Comparison of ENCODE assay signal across 9 mouse cellular contexts in the genomic region with DNA sequence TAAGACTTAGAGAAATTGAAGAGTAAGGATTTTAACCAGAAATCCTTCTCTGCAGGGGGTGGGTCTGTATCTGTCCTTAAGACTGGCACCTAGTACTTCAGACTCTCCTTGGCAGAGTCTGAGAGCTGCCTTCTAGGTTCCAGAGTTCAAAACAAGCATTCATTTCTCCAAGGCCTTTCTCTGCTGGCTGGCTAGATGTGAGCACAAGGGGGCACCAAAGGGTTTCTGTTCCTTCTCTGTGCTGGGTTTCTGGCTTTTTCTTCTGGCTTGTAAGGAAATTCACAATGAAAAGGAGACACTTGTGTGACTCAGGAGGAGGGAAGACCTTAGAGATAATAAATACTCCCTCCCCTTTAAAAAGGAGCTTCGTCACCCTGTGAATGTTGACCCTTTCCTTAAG.
DNase-seq lines count a peak whose midpoint lies in the region; TF ChIP-seq lines count a peak whose summit lies in the region.
"Had no signal": no experiment of that assay in that cellular context is flagged by ENCODE, and none has a peak within 500 bp of the region (broad histone marks: within the 10 kb centered on the region; RNA-seq: fewer than 3 reads in every experiment).

No protein-coding gene starts in this region.

- DNase-seq in heart, adult 2 months: no peak
- DNase-seq in heart, postnatal 25 days (ENCODE audit: low spot score): no peak
- DNase-seq in embryo, embryonic 10 days (ENCODE audit: low spot score): peak; percentile 61
- peak; percentile 43 to 64 for DNase-seq in kidney, adult 8-10 months
- peak; percentile 34 for DNase-seq in left cerebral cortex, postnatal 4 days
- no peak for DNase-seq in thymus, adult 2 months
- no peak for DNase-seq in heart, adult 8-10 months (ENCODE audit: low spot score)

- TF ChIP-seq CTCF in heart, adult 2 months (IDR thresholded peaks at IDR 0.05): peak; percentile 55
- TF ChIP-seq CTCF in ES-Bruce4 (IDR thresholded peaks at IDR 0.05; ENCODE audit: low read depth, low read length): peak; percentile 12
- no peak for TF ChIP-seq CTCF in thymus, adult 2 months (IDR thresholded peaks at IDR 0.05; ENCODE audit: borderline replicate concordance, control insufficient read depth, extremely low read depth, insufficient read depth, low read length, poor library complexity)

- no peak overlapping the region for H3K27ac ChIP-seq in heart, adult 2 months
- H3K27ac ChIP-seq in ES-Bruce4 (ENCODE audit: insufficient read depth, low read length): no peak overlapping the region
- no peak overlapping the region for H3K27ac ChIP-seq in thymus, adult 2 months (ENCODE audit: control insufficient read depth, insufficient read depth, low read length)
- H3K27ac ChIP-seq: midbrain, embryonic 12.5 days had no signal

- 21% methylated on average over 1 of the region's 1 CpGs for WGBS in heart, adult 2 months
- WGBS in thymus, adult 2 months: 40% methylated on average over 1 of the region's 1 CpGs

- H3K4me3 ChIP-seq in heart, adult 2 months: no peak overlapping the region
- H3K4me3 ChIP-seq in ES-Bruce4 (ENCODE audit: low read depth, low read length): no peak overlapping the region
- H3K4me3 ChIP-seq in thymus, adult 2 months (ENCODE audit: control insufficient read depth, insufficient read depth, low read length): no peak overlapping the region
- H3K4me3 ChIP-seq: midbrain, embryonic 12.5 days had no signal

- no peaks in the 10 kb centered on the region for H3K4me1 ChIP-seq in heart, adult 2 months (ENCODE audit: control insufficient read depth, insufficient read depth, low read length)
- no peaks in the 10 kb centered on the region for H3K4me1 ChIP-seq in ES-Bruce4 (ENCODE audit: control insufficient read depth, insufficient read depth, low read length)
- no peaks in the 10 kb centered on the region for H3K4me1 ChIP-seq in thymus, adult 2 months (replicated peaks; ENCODE audit: control insufficient read depth, insufficient read depth, low read length)
- H3K4me1 ChIP-seq: midbrain, embryonic 12.5 days had no signal

- no peaks in the 10 kb centered on the region for H3K9me3 ChIP-seq in ES-Bruce4 (replicated peaks; ENCODE audit: control insufficient read depth, insufficient read depth, low read length, poor library complexity, severe bottlenecking)
- H3K9me3 ChIP-seq: midbrain, embryonic 12.5 days had no signal

- no peaks in the 10 kb centered on the region for H3K36me3 ChIP-seq in heart, adult 2 months (ENCODE audit: control insufficient read depth, insufficient read depth, low read length)
- no peaks in the 10 kb centered on the region for H3K36me3 ChIP-seq in ES-Bruce4 (ENCODE audit: control insufficient read depth, insufficient read depth, low read length, poor library complexity, severe bottlenecking)
- H3K36me3 ChIP-seq in thymus, adult 2 months (ENCODE audit: control insufficient read depth, insufficient read depth, low read length): no peaks in the 10 kb centered on the region
- H3K36me3 ChIP-seq: midbrain, embryonic 12.5 days had no signal

- no peaks in the 10 kb centered on the region for H3K79me2 ChIP-seq in heart, adult 2 months (replicated peaks; ENCODE audit: control insufficient read depth, insufficient read depth, low read length)

- intact Hi-C loops in heart, adult 2 months (cut with DNase I): no loop called here
- intact Hi-C loops in heart, postnatal 25 days (cut with DNase I): loop anchor here (5.0 kb wide), 1 partner anchor 248 kb away; no protein-coding TSS in a partner anchor
- intact Hi-C loops in left cerebral cortex, postnatal 4 days (cut with DNase I): loop anchor here (10.0 kb wide), 1 partner anchor 149 kb away; no protein-coding TSS in a partner anchor

- H3K27me3 ChIP-seq in heart, adult 2 months (ENCODE audit: control insufficient read depth, insufficient read depth, low read length): no peaks in the 10 kb centered on the region
- no peaks in the 10 kb centered on the region for H3K27me3 ChIP-seq in ES-Bruce4 (ENCODE audit: control insufficient read depth, insufficient read depth, low read length, poor library complexity, severe bottlenecking)
- no peaks in the 10 kb centered on the region for H3K27me3 ChIP-seq in thymus, adult 2 months (ENCODE audit: control insufficient read depth, insufficient read depth, low read length)
- H3K27me3 ChIP-seq: midbrain, embryonic 12.5 days had no signal

- TF ChIP-seq EP300 in heart, adult 2 months (IDR thresholded peaks at IDR 0.05; ENCODE audit: insufficient read depth, low read depth, low read length): no peak
- no peak for TF ChIP-seq EP300 in ES-Bruce4 (IDR thresholded peaks at IDR 0.05; ENCODE audit: insufficient read depth, low read depth, low read length)

- TF ChIP-seq POLR2A in heart, adult 2 months (IDR thresholded peaks at IDR 0.05; ENCODE audit: insufficient read depth, low read depth, low read length): no peak
- no peak for TF ChIP-seq POLR2A in ES-Bruce4 (IDR thresholded peaks at IDR 0.05; ENCODE audit: insufficient read depth, low read length)
- no peak for TF ChIP-seq POLR2A in thymus, adult 2 months (IDR thresholded peaks at IDR 0.05; ENCODE audit: control insufficient read depth, extremely low read depth, insufficient read depth, low read length, poor library complexity)

- no peak overlapping the region for H3K9ac ChIP-seq in heart, adult 2 months (ENCODE audit: low read depth, low read length)
- H3K9ac ChIP-seq in ES-Bruce4 (ENCODE audit: low read depth, poor library complexity, severe bottlenecking): no peak overlapping the region
- H3K9ac ChIP-seq: midbrain, embryonic 12.5 days had no signal

Comparison
In these comparisons a context has a peak if more than half of its experiments do, and no peak if none do; other contexts are left out.
1. DNase-seq: peak in embryo, embryonic 10 days (single experiment), kidney, adult 8-10 months (2 of 2) and left cerebral cortex, postnatal 4 days (single experiment); none in heart, adult 2 months (0 of 2), heart, postnatal 25 days (single experiment), thymus, adult 2 months (single experiment) and heart, adult 8-10 months (single experiment).